Mouse (Mus musculus): ENCODE data around the gene Eci1.
"Not testable (repeated sequence)": the region's sequence is repeated elsewhere in the genome, so short reads cannot be mapped to it uniquely, and the experiment has no call there.

The Eci1 gene

DNA sequence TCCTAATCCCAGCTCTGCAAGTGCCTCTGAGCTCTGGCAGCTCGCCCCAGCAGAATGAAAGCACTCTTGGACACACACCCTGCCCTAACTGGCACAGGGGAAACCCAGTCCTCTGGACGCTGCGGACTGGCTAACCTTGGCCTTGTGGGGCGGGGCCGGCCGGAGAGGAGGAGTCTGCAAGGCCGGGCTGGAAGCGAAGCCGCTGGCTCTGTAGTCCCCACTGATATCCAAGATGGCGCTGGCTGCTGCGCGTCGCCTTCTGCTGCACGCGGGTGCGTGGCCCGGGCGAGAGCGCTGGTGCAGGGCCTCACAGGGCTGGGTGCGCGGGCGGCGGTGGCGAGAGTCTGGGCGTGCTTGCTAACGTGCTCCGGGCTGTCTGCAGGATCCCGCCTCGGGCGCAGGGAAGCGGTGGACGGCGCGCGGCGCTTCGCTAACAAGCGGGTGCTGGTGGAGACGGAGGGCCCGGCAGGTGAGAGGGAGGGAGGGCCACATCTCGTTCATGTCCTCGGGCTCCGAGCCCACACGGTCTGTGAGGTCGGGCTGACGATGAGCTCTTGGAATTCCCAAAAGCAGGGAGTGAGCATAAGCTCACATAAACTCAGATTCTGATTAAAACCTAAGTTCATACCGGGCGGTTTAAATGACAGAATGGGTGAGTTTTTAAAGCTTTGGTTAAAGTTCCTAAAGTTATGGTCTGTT, at the start of gene Eci1:
Eci1 (plus strand) TSS at position 171 of the 699 bp plus-strand sequence.
- peak; percentile 97 to 99 for DNase-seq

DNA sequence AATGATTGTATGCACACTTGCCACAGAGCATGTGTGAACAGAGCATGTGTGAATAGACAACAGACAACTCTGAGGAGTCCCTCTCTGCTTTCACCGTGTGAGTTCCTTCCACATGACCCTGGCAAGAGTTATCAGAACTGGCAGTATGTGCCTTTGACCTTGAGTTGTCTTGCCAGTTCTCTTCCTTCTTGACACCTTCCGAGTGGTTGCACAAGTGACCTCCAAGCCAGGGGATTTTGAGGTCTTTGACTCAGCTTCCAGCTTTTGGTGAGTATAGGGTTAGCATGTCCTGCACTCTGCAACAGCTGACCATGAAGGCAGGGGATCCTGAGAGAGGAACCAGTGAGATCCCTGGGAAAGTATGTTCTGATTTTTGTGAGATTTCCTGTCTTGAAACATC, 47.9 kb upstream of the Eci1 start:
- no peak for DNase-seq

DNA sequence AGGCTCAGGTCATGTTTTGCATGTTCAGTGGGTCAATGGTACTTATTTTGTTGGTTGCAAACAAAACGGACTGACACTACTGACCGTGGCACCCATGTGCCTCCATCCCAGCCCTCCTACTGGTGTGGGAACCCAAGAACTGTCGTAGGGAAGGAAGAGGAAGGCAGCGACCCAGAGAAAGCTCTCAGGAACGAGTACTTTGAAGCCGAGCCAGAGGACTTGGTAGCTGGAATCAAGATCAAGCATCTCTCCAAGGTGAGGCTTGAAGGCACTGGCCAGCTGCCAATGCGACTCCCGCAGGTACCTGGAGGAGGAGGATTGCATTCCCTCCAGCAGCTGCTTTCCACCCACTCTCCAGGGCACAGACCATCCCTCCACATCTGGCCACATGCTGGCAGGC, 42.7 kb upstream of the Eci1 start:
- no peak for DNase-seq

DNA sequence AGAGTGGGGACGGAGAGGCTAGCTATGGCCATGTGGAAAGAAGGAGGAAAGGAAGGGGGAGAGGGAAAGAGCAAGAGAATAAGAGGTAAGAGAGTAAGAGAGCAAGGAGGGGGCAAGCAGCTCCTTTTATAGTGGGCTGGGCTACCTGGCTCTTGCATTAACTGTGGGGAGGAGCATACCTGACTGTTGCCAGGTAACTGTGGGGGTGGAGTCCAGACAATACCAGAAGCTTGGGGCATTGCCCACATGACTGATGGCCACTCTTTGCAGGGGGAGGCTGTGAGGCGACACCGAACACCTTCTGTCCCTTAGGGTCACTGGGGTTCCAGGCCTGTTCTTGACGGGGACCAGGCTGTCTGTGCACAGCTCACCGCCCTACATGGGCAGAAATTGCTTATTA, 37.7 kb upstream of the Eci1 start:
- DNase-seq: no peak

DNA sequence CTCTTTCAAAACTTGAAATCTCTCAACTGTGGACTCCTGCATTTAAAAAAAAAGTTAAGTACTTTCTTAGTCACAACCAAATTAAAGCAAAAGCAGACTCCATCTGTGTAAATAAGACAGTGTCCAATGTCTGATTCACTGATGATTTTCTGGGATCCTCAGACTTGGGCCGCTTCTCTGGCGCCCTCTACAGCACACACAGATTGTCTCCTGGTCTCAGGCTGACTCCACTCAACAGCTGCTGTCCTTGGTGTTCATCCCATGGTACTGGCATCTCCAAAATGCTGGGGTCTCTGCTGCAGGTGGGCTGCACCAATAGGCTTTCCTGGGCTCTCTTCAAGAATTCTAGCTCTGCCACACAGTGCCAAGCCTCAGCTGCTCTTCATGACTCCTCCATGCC, 36.6 kb upstream of the Eci1 start:
- DNase-seq: peak; percentile 33 to 66

DNA sequence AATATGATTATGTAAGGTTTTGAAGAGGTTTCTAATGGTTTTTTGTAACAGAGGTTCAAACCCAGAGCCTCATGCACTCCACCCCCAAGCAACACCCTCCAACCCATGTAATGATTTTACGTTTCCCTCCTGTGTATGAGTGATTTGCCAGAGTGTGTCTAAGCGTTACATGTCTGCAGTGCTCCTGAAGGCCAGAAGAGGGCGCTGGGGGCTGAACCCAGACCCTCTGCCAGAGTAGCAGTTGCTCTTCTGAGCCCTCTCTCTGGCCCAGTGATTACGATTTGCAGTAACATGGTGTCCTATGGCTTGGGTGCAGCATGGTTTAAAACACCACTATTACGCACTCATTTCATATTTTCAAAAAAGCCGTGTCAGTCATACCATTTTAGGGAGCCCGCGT, 35.3 kb upstream of the Eci1 start:
- no peak for DNase-seq

DNA sequence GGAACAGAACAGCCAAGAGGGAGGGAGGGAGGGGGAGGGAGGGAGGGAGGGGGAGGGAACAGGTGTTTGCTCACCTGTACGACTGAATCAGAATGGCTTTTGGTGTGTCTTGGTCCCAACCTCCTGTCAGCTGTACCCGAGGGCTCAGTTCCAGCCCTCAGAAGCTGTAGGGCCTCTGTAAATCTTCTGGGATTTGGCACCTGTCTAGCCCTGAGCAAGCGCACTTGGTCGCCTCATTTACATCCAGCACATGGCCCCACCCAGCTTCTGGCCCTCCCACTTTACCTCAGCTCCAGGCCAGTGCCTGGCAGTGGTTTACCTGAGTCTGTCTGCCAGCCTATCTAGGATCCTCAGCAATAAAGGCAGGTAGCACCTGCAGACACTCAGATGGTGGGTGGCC, 32.9 kb upstream of the Eci1 start:
- no peak for DNase-seq

DNA sequence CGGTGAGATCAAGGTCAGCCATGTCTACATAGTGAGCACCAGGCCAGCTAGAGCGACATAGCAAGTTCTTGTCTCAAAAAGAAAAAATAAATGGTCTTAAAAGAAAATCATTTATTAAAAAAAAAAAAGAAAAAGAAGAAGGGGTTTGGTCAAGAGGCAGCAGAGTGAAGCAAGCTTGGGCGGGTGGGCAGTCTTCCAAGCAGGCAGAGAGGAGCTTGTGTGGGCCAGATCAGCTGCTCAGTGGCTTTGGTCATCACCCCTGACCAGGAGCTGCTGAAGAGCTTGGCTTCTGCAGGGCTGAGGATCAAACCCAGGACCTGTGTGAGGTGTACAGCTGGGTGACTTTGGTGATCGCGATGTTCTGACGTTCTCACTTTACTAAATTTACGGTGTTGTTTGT, 32.0 kb upstream of the Eci1 start:
- no peak for DNase-seq

DNA sequence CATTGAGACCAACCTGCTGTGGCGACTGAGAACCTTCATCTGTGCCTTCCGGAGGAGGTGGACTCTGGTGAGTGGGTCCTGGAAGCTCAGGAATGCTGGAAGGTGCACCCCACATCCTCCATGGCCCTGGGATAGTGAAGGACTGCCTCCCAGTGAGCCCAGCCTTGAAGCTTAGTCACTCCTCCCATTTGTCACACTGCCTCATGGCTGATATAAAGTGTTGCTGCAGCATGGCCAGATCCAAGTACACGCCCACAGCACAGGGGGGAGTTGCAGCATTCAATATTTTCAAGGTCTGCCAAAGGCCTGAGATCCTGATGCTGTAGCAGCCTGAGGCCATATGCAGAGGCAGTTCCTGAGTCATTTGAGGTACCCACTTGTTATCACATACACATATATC, 24.1 kb upstream of the Eci1 start:
- DNase-seq: no peak

DNA sequence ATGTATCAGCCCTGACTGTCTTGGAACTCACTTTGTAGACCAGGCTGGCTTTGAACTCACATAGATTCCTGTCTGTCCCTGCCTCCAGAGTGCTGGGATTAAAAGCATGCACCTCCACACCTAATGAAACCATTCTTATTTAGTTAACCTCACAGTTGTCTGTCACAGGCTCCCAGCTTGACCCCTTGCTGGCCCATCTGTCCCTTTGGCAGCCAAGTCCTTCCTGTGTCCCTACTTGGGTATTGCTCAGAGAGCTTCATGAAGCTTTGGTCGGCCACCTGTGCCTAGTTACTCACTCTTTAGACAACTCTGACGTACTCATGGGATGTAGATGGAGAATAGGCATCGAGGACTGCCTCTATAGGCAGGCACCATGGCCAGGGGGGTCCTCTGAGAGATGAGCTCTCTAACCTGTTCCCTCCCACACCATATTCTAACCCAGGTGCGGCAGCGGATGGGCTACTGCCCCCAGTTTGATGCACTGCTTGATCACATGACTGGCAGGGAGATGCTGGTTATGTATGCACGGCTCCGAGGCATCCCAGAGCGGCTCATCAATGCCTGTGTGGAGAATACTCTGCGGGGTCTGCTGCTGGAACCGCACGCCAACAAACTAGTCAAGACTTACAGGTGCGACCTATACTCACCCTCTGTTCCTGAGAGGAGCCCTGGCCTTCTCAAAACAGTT, 19.2 kb upstream of the Eci1 start:
- no peak for DNase-seq

DNA sequence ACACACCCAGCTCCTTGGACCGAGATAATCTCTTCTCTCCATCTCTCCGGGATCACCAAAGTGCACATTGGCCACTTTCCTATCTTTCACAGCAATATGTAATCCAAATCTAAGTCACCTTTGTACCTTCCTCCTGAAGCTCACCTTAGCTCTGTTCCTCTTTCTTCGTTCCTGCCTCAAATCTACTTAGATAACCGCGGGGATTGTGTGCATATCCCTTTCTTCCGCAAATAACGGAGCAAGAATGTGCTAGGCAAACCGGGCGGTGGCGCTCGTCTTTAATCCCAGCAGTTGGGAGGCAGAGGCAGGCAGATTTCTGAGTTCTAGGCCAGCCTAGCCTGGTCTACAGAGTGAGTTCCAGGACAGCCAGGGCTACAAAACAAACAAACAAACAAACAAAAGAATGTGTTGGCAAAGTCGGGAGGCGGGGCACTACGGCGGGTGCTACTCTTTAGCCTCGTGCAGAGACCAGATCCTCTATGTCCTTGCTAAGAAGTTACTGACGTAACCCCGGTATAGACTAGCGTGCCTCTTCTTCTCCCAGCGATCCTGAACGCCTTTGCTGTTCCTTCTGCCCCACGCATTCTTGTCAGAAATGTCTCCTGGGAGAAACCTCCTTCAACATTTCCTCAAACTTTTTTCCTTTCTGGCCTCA, 12.8 kb upstream of the Eci1 start:
- no peak for DNase-seq

DNA sequence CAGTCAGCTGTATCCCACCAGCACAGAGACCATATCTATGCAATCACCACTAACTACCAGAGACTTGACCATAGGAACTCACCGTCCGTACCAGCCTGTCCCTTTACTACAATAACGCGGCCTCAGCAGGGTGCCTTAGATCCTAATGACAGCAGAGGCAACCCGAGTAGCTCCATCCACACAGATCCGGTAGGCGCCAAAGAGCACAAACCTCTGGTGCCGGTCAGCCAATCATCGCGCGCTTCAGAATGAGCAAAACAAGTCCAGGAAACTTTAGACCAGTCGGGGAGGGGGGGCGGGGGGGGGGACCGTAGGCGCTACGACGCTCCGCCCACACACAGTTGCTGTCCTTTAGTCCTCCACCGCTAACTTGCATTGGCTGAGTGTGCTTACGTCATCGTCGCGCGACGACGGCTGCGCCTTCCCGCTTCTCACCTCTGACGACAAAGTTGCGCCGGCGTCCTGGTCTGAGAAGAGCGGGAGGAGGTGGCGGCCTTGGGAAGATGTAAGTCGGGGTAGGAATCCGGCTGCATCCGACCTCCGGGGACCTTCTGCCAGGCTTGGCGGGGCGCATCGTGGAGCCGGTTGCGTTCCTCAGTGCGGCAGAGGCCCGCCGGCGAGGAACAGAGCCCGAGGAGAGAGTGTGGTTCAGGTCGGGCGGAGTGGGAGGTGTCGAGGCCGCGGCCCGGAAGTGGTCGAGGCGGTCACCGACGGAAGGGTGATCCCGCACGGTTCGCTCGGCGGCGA, 12.0 kb upstream of the Eci1 start, which contains the start of gene Rnps1:
Rnps1 (plus strand) TSS at position 336 of the 747 bp plus-strand sequence.
- DNase-seq: peak; percentile 90 to 92

DNA sequence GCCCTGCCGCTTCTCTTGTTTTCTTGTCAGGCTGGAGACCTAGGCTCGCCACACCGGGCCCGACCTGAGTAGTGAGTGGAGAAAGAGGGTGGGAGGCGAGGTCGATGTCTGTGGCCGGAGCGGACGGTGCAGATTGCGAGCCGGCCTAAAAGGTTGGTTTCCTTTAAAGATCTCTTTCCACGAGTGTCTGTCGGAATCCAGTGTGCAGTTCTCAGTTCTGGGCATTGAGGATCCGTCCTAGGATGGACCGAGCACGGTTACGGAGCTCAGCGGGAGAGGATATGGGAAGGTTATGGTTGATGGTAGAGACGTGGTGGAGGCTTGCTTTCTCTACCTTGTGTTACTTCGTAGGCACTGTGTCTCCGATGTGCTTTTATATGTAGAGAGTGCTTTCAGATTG, 11.4 kb upstream of the Eci1 start:
- DNase-seq: no peak

DNA sequence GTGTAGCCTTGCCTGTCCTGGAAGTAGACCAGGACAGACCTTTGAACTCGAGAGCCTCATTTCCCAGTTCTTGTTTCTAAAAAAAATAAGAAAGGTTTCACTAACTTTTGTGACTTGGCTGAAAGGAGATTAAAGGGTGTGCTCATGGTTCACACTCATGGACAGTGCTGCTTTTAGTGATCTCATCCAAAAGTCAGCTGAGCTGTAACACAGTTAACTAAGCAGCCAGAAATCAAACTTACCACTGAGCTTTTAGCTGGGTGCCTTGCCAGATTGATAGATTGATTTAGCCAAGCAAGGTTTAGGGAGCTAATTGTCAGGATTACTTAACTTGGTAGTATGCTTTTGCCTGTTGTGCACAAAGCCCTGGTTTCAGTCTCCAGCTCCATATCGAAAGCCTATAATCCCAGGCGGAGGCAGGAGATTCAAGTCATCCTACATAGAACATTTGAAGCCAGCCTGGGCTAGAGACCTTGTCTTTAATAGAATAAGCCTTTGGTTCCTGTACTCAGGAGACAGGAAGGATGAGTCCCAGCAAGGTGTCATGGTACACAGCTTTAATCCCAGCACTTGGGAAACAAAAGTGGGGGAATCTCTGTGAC, 10.3 kb upstream of the Eci1 start:
- DNase-seq: no peak

DNA sequence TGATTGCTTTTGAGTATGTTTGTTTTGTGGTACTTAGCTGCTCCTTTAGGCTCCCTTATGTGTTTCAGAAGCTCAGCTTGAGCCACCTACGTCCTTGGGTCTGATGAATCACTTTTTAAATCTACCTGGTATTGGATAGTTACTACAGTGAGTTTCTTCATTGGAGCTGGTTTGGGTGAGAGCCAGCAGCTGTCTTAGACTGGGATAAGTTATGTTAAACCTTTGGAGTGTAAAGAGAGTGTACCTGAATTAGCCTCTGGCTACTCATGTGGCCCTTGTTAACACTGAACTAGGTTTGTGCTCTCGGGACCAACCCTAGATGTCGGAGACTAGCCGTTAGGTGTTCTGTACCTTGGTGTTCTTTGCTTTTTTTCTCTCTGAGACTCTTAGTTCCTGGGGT, 3.3 kb upstream of the Eci1 start:
- no peak for DNase-seq

DNA sequence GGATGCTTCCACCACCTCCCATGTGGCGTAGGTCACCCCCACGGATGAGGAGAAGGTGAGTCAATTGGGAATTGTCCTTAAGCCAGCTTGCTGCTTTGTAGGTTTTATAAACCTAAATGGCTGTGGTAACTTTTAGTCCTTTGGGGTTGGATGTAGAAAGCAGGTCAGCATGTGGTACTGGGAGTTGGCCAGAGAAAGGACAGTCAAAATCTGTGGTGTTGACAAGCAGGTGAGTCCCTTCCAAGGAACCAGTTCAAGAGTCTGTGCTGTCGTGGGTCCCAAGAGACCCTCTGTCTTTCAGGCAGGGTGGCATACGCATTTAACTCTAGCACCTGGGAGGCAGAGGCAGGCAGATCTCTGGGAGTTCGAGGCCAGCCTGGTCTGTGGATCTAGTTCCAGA, 2.0 kb upstream of the Eci1 start:
- DNase-seq: no peak

DNA sequence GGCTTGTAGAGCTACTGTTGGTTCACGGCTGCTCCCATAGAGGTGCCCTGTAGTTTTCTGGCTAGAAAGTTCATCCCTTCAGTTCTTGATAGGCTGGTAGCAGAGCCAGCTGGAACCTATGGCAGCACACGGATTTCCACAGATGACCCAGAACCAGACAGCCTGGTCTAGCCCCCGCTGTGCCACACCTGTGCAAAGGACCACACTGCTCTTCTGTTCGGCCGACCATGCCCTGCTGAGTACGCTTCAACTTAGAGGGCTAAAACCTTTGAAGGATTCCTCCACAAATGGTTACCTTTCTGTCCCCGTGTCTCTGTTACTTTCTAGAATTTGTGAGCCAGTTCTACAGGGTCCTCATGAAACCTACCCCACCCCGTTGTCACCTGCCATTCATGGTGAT, 1.1 kb upstream of the Eci1 start:
- DNase-seq: not testable (repeated sequence)

DNA sequence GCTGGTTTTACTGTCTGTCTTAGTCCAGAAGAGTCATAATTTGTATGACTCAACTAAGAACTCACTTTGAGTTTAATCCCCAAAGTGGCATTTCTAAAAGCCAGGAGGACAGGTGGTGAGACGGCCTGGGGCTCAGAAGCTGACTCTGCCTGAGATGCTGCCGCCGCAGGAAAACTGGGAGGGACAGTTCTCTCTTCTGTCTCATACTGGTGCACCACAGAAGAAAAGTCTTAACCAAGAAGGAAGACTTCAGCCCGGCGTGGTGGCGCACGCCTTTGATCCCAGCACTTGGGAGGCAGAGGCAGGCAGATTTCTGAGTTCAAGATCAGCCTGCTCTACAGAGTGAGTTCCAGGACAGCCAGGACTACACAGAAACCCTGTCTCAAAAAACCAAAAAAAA, 536 bp upstream of the Eci1 start:
- DNase-seq: no peak

DNA sequence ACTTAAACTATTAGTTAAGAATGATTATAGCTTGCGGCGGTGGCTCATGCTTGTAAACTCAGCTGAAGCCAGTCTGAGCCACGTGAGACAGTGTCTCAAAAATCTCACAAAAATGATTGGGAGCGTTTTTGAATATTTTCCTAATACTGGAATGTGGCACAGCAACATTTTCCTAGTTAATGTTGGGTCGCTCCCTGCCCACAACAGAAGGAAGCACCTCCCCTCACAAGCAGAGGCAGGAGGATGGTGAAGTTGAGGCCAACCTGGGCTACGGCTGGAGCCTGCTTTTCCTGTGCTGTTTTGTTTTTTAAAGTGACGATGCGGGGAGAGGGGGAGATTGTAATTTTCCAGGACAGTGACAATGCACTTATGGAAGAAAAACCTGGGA, 723 bp downstream of the Eci1 start:
- DNase-seq: peak in 1 of 2 experiments; percentile 27

DNA sequence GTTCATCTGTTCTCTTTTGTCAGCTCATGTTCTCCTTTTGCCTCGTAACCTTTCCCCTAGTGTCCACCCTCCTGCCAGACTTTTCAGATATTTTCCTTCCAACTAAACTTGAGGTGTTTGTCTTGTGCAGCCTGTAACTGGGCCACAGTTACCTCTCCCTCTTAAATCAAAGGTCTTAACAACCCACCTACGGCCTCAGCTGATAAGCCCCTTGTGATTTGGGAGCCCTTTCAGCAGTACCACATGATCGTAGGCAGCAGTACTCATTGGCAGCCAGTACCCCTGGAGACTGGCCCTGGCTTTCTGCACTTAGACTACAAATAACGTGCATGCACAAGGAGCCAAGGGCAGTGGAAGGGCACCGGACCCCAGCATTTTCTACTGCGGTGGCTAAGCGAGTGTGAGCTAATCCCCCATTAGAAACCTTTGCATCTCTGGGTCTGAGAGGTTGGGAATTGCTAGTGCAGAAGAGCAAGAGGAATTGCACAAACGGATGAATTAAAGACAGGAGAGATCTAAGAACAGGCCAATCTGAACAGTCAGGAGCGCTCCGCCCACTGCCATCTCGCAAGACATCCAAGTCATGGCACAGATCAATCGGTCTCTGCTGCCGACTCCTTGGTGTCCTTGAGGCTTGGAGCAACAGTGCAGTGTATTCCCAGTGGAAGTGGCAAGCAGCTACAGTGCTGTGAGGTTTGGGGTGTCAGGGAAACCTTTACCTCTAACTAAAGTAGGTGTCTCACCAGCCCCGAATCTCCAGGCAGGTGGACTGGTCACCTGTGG, 3.0 kb downstream of the Eci1 start:
- DNase-seq: peak; percentile 55 to 65

DNA sequence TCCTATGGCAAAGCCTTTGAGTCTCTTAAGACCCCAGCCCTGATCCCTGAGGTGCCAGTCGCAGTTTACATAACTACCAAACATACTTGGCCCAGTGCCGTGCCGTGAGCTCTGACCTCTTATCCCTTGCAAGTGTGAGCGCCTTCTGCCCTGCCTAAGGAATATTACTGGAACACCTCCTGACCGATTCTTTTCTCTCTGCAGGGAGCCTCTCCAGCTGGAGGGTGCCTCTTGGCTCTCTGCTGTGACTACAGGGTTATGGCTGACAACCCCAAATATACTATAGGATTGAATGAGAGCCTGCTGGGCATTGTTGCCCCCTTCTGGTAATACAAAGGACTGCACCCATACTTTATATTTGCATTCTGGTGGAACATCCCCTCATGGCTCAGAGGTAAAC, 10.6 kb downstream of the Eci1 start:
- peak in 1 of 2 experiments; percentile 54 for DNase-seq

DNA sequence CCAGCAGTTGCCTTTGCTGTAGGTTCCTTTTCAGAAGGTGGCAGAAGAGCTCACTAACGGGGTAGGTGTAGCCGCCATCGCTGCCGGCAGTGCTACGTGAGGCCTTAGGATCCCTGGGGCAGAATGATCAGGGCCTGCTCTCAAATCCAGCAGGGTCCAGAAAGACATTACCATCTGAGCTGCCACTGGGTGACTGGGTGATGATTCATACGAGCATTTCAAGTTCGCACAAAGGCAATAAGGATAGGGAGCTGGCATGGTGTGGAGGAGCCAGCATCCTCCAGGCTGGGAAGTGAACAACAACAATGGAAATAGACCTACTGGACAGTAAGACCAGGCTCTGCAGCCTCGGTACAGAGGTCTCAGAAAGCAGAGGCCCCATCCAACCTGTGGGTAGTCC, 13.9 kb downstream of the Eci1 start:
- no peak for DNase-seq

All from kidney, adult 8-10 months (tissue).